Mouse (Mus musculus): ENCODE measurements around the gene Olfr742.

Gene Olfr742

GRCm38 (mm10) chr14:50503300-50503699 is at the start of gene Olfr742:
Gene Olfr742, plus strand, starts transcription at chr14:50503600.
- DNase-seq, result no peak

- no peak for DNase-seq
These were observed 31.0 kb upstream of the Olfr742 start, which contains the start of gene Olfr741 for GRCm38 (mm10) chr14:50472438-50472837. Gene Olfr741, plus strand, starts transcription at chr14:50472738.

GRCm38 (mm10) chr14:50478406-50478805 is 25.0 kb upstream of the Olfr742 start:
- no peak for DNase-seq

- DNase-seq, result no peak
These were observed 18.1 kb downstream of the Olfr742 start, which contains the start of gene Olfr743 for GRCm38 (mm10) chr14:50521539-50521938. Gene Olfr743, plus strand, starts transcription at chr14:50521839.

- DNase-seq, result no peak
These were observed 49.3 kb downstream of the Olfr742 start for GRCm38 (mm10) chr14:50552734-50553133.
